Mouse (Mus musculus) kidney, postnatal 10 days (tissue): Measurements from ENCODE around the gene Ubald1.
A peak's percentile ranks its signal among the peaks of the same experiment; 100 is the strongest.

Experiments
- DNase-seq: peaks from one replicate; pipeline ENCODE4 v3.0.0; 2021; ENCODE audit warnings: mixed read lengths

Gene Ubald1

GRCm38 (mm10) chr16:4866101-4866695 lies 13.9 kb downstream of the Ubald1 start:
- peak; percentile 74 for DNase-seq

- no peak for DNase-seq
These were observed 16.4 kb downstream of the Ubald1 start for GRCm38 (mm10) chr16:4863742-4864141.

- DNase-seq = peak; percentile 85
These were observed 17.1 kb downstream of the Ubald1 start for GRCm38 (mm10) chr16:4862863-4863483.

GRCm38 (mm10) chr16:4861392-4861791 lies 18.7 kb downstream of the Ubald1 start:
- DNase-seq = peak; percentile 58

- no peak for DNase-seq
These were observed 25.0 kb downstream of the Ubald1 start for GRCm38 (mm10) chr16:4855046-4855650.

GRCm38 (mm10) chr16:4850938-4851628 lies 29.0 kb downstream of the Ubald1 start:
- no peak for DNase-seq

- no peak for DNase-seq
These were observed 29.8 kb downstream of the Ubald1 start for GRCm38 (mm10) chr16:4850361-4850760.

- DNase-seq = no peak
These were observed 32.0 kb downstream of the Ubald1 start for GRCm38 (mm10) chr16:4848090-4848489.

- no peak for DNase-seq
These were observed 33.1 kb downstream of the Ubald1 start for GRCm38 (mm10) chr16:4847041-4847440.

GRCm38 (mm10) chr16:4840231-4840630 lies 39.9 kb downstream of the Ubald1 start:
- no peak for DNase-seq

- no peak for DNase-seq
These were observed 40.6 kb downstream of the Ubald1 start for GRCm38 (mm10) chr16:4839552-4839951.

- no peak for DNase-seq
These were observed 42.5 kb downstream of the Ubald1 start for GRCm38 (mm10) chr16:4837631-4838030.

- DNase-seq = no peak
These were observed 44.9 kb downstream of the Ubald1 start, which contains the start of gene 4930562C15Rik for GRCm38 (mm10) chr16:4835191-4835590. Gene 4930562C15Rik, plus strand, starts transcription at chr16:4835416.

- no peak for DNase-seq
These were observed 46.3 kb downstream of the Ubald1 start for GRCm38 (mm10) chr16:4833858-4834257.

- peak; percentile 27 for DNase-seq
These were observed 48.3 kb downstream of the Ubald1 start for GRCm38 (mm10) chr16:4831650-4832419.

- no peak for DNase-seq
These were observed 50.7 kb downstream of the Ubald1 start for GRCm38 (mm10) chr16:4829271-4829900.

- DNase-seq = no peak
These were observed 52.5 kb downstream of the Ubald1 start for GRCm38 (mm10) chr16:4827639-4828038.
